Mouse (Mus musculus) myocyte (in vitro differentiated cells): Measurements from ENCODE around the gene BC024978. TPM values are rescaled to one million over a fixed set of nuclear protein-coding genes. Genes with fewer than 3 reads are reported as not detected.

ENCODE experiments used
- H3K27me3 ChIP-seq: one replicate; pipeline ENCODE4 v1.6.1; 2011; ENCODE audit not compliant: control insufficient read depth, insufficient read depth, insufficient read length
- H3K36me3 ChIP-seq: one replicate; pipeline ENCODE4 v1.6.1; 2011; ENCODE audit not compliant: control insufficient read depth, insufficient read depth
- H3K4me2 ChIP-seq: one replicate; pipeline ENCODE4 v1.6.1; 2011; ENCODE audit warnings: low read depth, control low read depth
- H3K4me3 ChIP-seq: one replicate; pipeline ENCODE4 v1.5.1; 2011; ENCODE audit warnings: mild to moderate bottlenecking, control low read depth, moderate library complexity
- H3K79me2 ChIP-seq: one replicate; pipeline ENCODE4 v1.6.1; 2011; ENCODE audit not compliant: control insufficient read depth, insufficient read depth
- H3ac ChIP-seq: one replicate; pipeline ENCODE4 v1.6.1; 2011; ENCODE audit not compliant: control insufficient read depth, insufficient read length
- CEBPB ChIP-seq: IDR thresholded peaks from 2 replicates; pipeline ENCODE4 v1.6.1; 2011; ENCODE audit warnings: mild to moderate bottlenecking, moderate library complexity; ENCODE audit not compliant: poor library complexity, insufficient read depth, severe bottlenecking
- E2F4 ChIP-seq: IDR thresholded peaks from one replicate; pipeline ENCODE4 v1.6.1; 2011; ENCODE audit warnings: mild to moderate bottlenecking, control low read depth, moderate library complexity; ENCODE audit not compliant: insufficient read depth
- MAX ChIP-seq: IDR thresholded peaks from one replicate; pipeline ENCODE4 v1.6.1; 2011; ENCODE audit warnings: low read depth, mild to moderate bottlenecking, control low read depth
- MYOD1 ChIP-seq, 3 experiments: IDR thresholded peaks; one replicate each; pipeline ENCODE4 v1.6.1; 2011; ENCODE audit warnings: control low read depth in 2 of 3, low read depth in 2 of 3, mild to moderate bottlenecking in 2 of 3, moderate library complexity in 1 of 3; ENCODE audit not compliant: insufficient read length in 2 of 3, control insufficient read depth in 1 of 3
- MYOG ChIP-seq, 3 experiments: IDR thresholded peaks; one replicate each; pipeline ENCODE4 v1.6.1; 2011; ENCODE audit warnings: control low read depth in 2 of 3, low read depth in 2 of 3, mild to moderate bottlenecking in 2 of 3; ENCODE audit not compliant: insufficient read length in 2 of 3, control insufficient read depth in 1 of 3, insufficient read depth in 1 of 3
- POLR2A ChIP-seq: IDR thresholded peaks from one replicate; pipeline ENCODE4 v1.6.1; 2011; ENCODE audit warnings: low read depth, mild to moderate bottlenecking, control low read depth, moderate library complexity; ENCODE audit not compliant: insufficient read length
- POLR2AphosphoS2 ChIP-seq: IDR thresholded peaks from one replicate; pipeline ENCODE4 v1.6.1; 2011; ENCODE audit warnings: low read depth, control low read depth; ENCODE audit not compliant: insufficient read length
- REST ChIP-seq: IDR thresholded peaks from one replicate; pipeline ENCODE4 v1.6.1; 2011; ENCODE audit warnings: mild to moderate bottlenecking, control low read depth, moderate library complexity; ENCODE audit not compliant: insufficient read depth, insufficient read length
- SRF ChIP-seq: IDR thresholded peaks from one replicate; pipeline ENCODE4 v1.6.1; 2011; ENCODE audit warnings: low read depth; ENCODE audit not compliant: control insufficient read depth, insufficient read length
- TCF12 ChIP-seq: IDR thresholded peaks from one replicate; pipeline ENCODE4 v1.6.1; 2011; ENCODE audit warnings: mild to moderate bottlenecking, control low read depth; ENCODE audit not compliant: poor library complexity, insufficient read depth, severe bottlenecking
- TCF3 ChIP-seq: IDR thresholded peaks from one replicate; pipeline ENCODE4 v1.6.1; 2011; ENCODE audit warnings: low read depth, control low read depth; ENCODE audit not compliant: insufficient read length
- USF1 ChIP-seq: IDR thresholded peaks from one replicate; pipeline ENCODE4 v1.6.1; 2011; ENCODE audit warnings: low read depth, mild to moderate bottlenecking, control low read depth, moderate library complexity
- polyA plus RNA-seq: library from polyadenylated mRNA; unstranded; fragments of >200 nt; fragmentation: generic; extraction: Trizol; gene quantifications from one replicate; pipeline ENCODE4 v1.2.1, GENCODE M21; 2012; ENCODE audit warnings: missing spikeins

The BC024978 gene
- polyA plus RNA-seq, 1 experiment = 5.2 TPM

DNA sequence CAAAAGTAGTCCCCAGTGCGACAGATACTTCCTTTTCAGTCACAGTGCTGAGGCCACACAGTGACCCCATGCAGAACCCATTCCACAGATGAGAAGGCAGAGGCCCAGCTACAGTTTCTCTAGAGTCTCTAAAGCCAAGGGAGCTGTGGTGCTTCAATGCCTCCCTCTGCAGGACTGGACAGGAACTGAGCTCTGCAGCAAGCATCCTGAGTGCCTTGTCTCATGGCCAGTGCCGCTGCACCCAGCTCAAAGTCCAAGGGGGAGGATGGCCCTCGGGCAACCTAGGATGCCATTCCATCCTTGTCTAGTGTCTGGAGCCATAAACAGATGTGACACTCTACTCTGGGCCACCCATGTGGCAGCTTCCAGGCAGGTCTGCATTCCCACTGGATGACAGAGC is 60.1 kb downstream of the BC024978 start:
- no peak for TF ChIP-seq SRF
- no peak for TF ChIP-seq TCF12
- TF ChIP-seq TCF3 = no peak
- no peak for TF ChIP-seq REST
- TF ChIP-seq MAX = no peak
- no peak for TF ChIP-seq MYOD1 (IDR thresholded peaks at IDR 0.05; ENCODE audit: control insufficient read depth in 1 of 3, insufficient read length in 2 of 3, low read depth in 2 of 3)
- no peak for TF ChIP-seq E2F4
- TF ChIP-seq POLR2AphosphoS2 = no peak
- TF ChIP-seq MYOG (IDR thresholded peaks at IDR 0.05; ENCODE audit: control insufficient read depth in 1 of 3, insufficient read depth in 1 of 3, insufficient read length in 2 of 3, low read depth in 2 of 3) = no peak
- no peak for TF ChIP-seq CEBPB
- no peak for TF ChIP-seq USF1
- Histone ChIP-seq H3ac (no peak overlapping the region), H3K4me3 (no peak overlapping the region)

DNA sequence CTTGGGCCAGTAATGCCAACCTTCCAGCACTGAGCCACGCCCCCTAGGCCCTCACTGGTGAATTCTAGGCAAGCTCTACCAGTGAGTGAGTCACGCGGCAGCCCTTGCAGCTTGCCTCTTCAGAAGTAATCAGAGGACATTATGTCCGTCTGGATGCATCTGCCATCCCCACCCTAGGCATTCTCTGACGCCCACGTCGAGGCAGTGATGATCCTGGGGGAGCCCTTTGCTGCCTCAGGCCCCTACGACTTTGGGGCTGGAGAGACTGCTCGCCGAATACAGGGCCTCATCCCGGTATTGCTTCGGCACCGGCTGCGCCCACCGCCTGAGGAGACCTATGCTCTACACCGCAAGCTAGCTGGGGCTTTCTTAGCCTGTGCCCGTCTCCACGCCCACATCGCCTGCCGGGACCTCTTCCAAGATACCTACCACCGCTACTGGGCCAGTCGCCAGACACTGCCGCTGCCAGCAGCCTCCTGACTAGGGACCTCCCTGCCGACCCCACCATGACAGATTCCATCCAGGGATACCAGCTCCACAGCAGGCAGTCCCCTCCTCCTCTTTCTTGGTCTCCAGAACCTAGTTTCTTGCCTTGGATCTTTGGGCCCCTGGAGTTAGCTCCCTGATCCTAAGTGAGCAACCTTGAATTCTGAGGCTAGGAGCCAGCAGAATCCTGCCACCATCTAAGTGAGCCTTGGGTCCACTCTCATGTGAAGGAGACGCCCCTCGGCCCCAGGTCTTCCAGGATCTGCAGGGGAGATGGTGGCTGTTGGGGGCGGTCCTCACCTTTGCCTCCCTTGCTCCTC is 61.7 kb downstream of the BC024978 start:
- Histone ChIP-seq H3K79me2 (peaks cover 12% of the 10 kb centered on the region), H3K27me3 (no peaks in the 10 kb centered on the region), H3K36me3 (no peaks in the 10 kb centered on the region), H3ac (peak overlapping the region; percentile 23), H3K4me3 (peak overlapping the region; percentile 63), H3K4me2 (peak overlapping the region; percentile 90)
- TF ChIP-seq MYOD1 (IDR thresholded peaks at IDR 0.05; ENCODE audit: control insufficient read depth in 1 of 3, insufficient read length in 2 of 3, low read depth in 2 of 3) (peak in 1 of 3 experiments; percentile 64), POLR2AphosphoS2 (peak; percentile 53), MYOG (IDR thresholded peaks at IDR 0.05; ENCODE audit: control insufficient read depth in 1 of 3, insufficient read depth in 1 of 3, insufficient read length in 2 of 3, low read depth in 2 of 3) (peak in 2 of 3 experiments; percentile 2 to 57), SRF (no peak), MAX (peak; percentile 35), E2F4 (no peak), REST (no peak), TCF12 (no peak), USF1 (peak; percentile 56), CEBPB (no peak), POLR2A (peak; percentile 60), TCF3 (no peak)

More for the DNA sequence above, 60.1 kb downstream of the BC024978 start:
- Histone ChIP-seq H3K4me2 (no peak overlapping the region), H3K79me2 (peaks cover 12% of the 10 kb centered on the region), H3K36me3 (no peaks in the 10 kb centered on the region), H3K27me3 (no peaks in the 10 kb centered on the region)

DNA sequence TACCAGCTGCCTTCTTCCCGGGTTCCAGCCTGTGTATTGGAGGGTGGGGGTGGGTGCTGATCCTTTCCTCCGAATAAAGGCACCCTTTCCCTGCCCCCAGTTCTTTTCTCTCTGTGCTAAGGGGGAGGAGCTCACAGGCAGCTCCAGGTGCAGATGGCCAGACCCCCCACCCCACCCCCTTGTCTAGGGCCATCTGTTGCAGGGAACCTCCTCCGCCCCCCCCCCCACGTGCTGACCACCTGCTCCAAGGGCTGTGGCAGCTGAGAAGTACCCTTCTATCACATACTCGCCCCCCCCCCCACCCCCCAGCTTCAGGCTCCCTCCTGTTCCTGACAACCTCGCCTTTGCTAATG is 62.2 kb downstream of the BC024978 start:
- Histone ChIP-seq H3K4me2 (peak overlapping the region; percentile 92), H3K79me2 (peaks cover 12% of the 10 kb centered on the region), H3K27me3 (no peaks in the 10 kb centered on the region), H3ac (peak overlapping the region; percentile 23), H3K36me3 (peaks cover under 1% of the 10 kb centered on the region), H3K4me3 (peak overlapping the region; percentile 63)
- TF ChIP-seq POLR2AphosphoS2 (no peak), SRF (no peak), E2F4 (no peak), MYOD1 (IDR thresholded peaks at IDR 0.05; ENCODE audit: control insufficient read depth in 1 of 3, insufficient read length in 2 of 3, low read depth in 2 of 3) (peak in 1 of 3 experiments; percentile 84), MAX (no peak), TCF3 (peak; percentile 41), TCF12 (no peak), USF1 (no peak), MYOG (IDR thresholded peaks at IDR 0.05; ENCODE audit: control insufficient read depth in 1 of 3, insufficient read depth in 1 of 3, insufficient read length in 2 of 3, low read depth in 2 of 3) (peak in 2 of 3 experiments; percentile 19 to 82), REST (no peak), POLR2A (no peak), CEBPB (no peak)

DNA sequence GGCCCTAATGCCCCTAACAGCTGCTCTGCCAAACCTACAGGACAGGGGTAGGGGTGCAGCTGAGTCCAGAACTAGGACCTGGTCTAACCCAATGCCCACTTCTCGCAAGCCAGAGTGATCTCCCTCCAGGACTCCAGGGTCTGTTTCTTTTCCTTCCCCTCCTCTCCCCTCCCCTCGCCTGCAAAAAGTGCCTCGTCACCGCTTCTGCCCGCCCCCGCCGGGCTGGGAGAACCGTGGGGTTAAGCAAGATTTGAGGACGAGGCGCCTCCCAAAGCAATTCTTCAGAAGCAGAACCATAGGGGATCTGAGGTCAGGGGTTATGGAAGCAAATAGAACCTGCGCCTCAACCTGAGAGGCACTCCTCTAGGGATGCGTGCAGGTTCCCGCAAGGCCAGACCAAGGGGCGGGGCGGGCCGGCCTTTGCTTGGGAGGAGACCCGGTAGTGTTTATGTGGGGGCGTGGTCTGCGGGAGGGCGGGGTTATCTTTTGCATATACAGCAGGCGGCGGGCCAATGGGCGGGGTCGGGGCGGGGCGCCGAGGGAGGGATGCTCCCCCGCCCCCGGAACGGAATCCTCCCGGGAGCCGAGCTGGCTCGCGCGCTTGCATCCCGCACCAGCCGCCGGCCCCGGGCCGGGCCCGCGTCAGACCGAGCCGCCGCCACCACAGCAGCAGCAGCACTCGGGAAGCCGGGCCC is 62.8 kb downstream of the BC024978 start, which contains the start of gene Numbl:
Gene Numbl (plus strand): TSS at position 229 of the 695 bp plus-strand sequence.
- TF ChIP-seq TCF12 (no peak), E2F4 (no peak), CEBPB (no peak), TCF3 (no peak), POLR2AphosphoS2 (peak; percentile 79), SRF (no peak), USF1 (no peak), MAX (no peak), REST (no peak), MYOD1 (IDR thresholded peaks at IDR 0.05; ENCODE audit: control insufficient read depth in 1 of 3, insufficient read length in 2 of 3, low read depth in 2 of 3) (peak in 1 of 3 experiments; percentile 14), POLR2A (peak; percentile 63), MYOG (IDR thresholded peaks at IDR 0.05; ENCODE audit: control insufficient read depth in 1 of 3, insufficient read depth in 1 of 3, insufficient read length in 2 of 3, low read depth in 2 of 3) (no peak)
- peak within 1 kb of the TSS; percentile 92 for H3K4me2 ChIP-seq
- H3ac ChIP-seq = peak within 1 kb of the TSS; percentile 23
- peaks cover 12% of the 10 kb centered on the region for H3K79me2 ChIP-seq
- H3K36me3 ChIP-seq = peaks cover 4% of the 10 kb centered on the region
- H3K4me3 ChIP-seq = peak within 1 kb of the TSS; percentile 63
- H3K27me3 ChIP-seq = no peaks in the 10 kb centered on the region
